Mouse (Mus musculus) small intestine, adult 2 months (tissue): ENCODE measurements around the gene Fam13a. TPM values are rescaled to one million over a fixed set of nuclear protein-coding genes. Genes with fewer than 3 reads are reported as not detected.

ENCODE experiments used
- H3K27ac ChIP-seq: fragments of 200-500 bp; 2 replicates; pipeline ENCODE4 v1.5.1; 2012; ENCODE audit warnings: low read depth, low read length, control low read depth, inconsistent platforms; ENCODE audit not compliant: insufficient read depth
- H3K27me3 ChIP-seq: fragments of 200-500 bp; 2 replicates; pipeline ENCODE4 v1.6.1; 2012; ENCODE audit warnings: mild to moderate bottlenecking, moderate library complexity, low read length, inconsistent platforms; ENCODE audit not compliant: control insufficient read depth, insufficient read depth
- H3K36me3 ChIP-seq: fragments of 200-500 bp; 2 replicates; pipeline ENCODE4 v1.6.1; 2012; ENCODE audit warnings: mild to moderate bottlenecking, low read length, control low read depth, inconsistent platforms; ENCODE audit not compliant: control insufficient read depth, insufficient read depth
- H3K4me1 ChIP-seq: fragments of 200-500 bp; 2 replicates; pipeline ENCODE4 v1.6.1; 2012; ENCODE audit warnings: low read length, inconsistent platforms, mixed read lengths; ENCODE audit not compliant: control insufficient read depth, insufficient read depth, insufficient read length
- H3K4me3 ChIP-seq: fragments of 200-500 bp; 2 replicates; pipeline ENCODE4 v1.5.1; 2012; ENCODE audit warnings: low read depth, mild to moderate bottlenecking, control low read depth, inconsistent platforms, low read length, moderate library complexity
- CTCF ChIP-seq: fragments of 200-500 bp; IDR thresholded peaks from 2 replicates; pipeline ENCODE4 v1.5.1; 2012; ENCODE audit warnings: low read depth, mild to moderate bottlenecking, control low read depth, inconsistent platforms, low read length, moderate library complexity, mixed read lengths; ENCODE audit not compliant: insufficient replicate concordance, insufficient read length; ENCODE audit errors: extremely low read depth
- POLR2A ChIP-seq: fragments of 200-500 bp; IDR thresholded peaks from 2 replicates; pipeline ENCODE4 v1.6.1; 2012; ENCODE audit warnings: low read depth, mild to moderate bottlenecking, control low read depth, inconsistent platforms, low read length, moderate library complexity
- WGBS: fragments of 180-500 bp; shearing (Covaris S2); methylation state at CpG from one replicate; pipeline ENCODE4 v1.1.7; 2018; 5-methylcytosine and 5-hydroxymethylcytosine counted together
- polyA plus RNA-seq: library from polyadenylated mRNA; depleted of rRNA; stranded (reverse); fragments of >200 nt; gene quantifications from 2 replicates; pipeline ENCODE4 v1.2.3, GENCODE M21; 2012

Gene Fam13a
- polyA plus RNA-seq, 1 experiment = 1.3 TPM

DNA sequence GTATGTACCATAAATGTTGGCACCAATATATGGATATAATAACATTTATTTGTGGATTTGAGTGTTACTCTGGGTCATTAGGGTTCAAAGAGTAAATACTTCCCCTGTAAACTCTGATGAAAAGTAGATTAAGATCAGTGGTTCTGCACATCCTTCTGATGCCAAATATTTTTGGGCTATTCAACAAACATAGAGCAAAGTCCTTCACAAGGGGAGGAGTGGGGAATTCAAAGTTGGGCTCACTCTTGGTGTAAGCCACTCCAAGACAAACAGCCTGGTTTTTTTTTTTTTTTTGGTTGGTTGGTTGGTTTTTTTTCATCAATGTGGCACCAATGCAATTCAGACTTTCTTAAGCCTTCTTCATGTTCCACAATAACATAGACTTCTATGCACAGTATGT lies 86.6 kb downstream of the Fam13a start:
- H3K27ac ChIP-seq = no peak overlapping the region
- no peak overlapping the region for H3K4me3 ChIP-seq
- peaks cover 20% of the 10 kb centered on the region for H3K36me3 ChIP-seq
- H3K27me3 ChIP-seq = no peaks in the 10 kb centered on the region
- TF ChIP-seq CTCF (no peak), POLR2A (no peak)
- H3K4me1 ChIP-seq = no peaks in the 10 kb centered on the region

DNA sequence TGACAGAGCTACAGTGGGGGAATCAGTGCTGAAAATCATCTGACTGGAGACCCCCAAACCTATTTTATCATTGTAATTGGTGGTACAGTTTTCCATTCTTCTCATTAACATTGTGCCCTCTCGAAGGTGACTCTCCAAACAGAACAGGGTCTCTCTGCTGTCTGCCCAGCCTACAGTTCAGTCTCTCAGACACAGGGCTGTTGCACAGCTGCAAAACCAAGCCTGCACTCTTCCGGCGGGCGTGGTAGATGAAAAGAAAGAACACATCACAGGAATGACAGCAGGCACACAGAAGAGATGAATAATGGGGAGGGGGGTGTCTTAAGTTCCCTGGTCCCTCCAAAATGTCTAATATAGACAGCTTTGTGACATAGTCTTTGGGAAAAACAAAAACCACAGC lies 90.2 kb downstream of the Fam13a start:
- WGBS = 86% methylated on average over 4 of the region's 4 CpGs
- Histone ChIP-seq H3K27me3 (no peaks in the 10 kb centered on the region), H3K27ac (no peak overlapping the region), H3K4me3 (no peak overlapping the region), H3K36me3 (peaks cover 12% of the 10 kb centered on the region), H3K4me1 (no peaks in the 10 kb centered on the region)
- TF ChIP-seq CTCF (no peak), POLR2A (no peak)

DNA sequence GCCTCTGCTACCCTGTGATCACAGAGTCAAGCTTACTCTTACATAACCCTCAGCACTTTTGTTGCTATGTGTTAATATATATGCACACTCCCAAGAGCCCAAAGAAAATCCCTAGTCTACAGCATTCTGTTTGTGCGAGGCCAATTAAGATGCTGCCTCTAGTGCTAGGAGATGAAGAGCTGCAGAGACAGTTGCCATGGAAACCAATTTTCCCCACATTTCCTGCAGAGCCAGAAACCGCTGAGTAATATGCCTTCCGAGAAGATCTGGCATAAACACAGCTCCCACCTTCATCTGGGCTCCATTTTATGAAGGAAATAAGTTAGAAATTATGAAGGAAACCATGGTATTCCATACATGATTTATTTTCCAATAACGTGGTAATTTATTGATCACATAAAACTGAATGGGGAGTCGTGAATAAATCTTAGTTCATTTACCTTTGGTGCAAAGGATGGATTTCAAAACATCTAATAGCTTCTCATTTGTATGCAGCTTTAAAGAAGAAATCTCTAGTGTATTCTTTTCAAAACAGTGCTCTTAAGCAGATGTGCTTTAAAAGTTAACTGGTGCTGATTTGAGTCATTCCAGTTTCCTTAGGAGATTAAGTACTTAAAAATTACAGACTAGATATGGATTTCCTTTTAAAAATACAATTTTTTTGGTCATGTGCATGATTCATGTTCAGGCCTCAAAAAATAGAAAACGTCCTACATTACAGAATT lies 91.0 kb downstream of the Fam13a start:
- no peak overlapping the region for H3K4me3 ChIP-seq
- no peak overlapping the region for H3K27ac ChIP-seq
- no peaks in the 10 kb centered on the region for H3K4me1 ChIP-seq
- WGBS = 78% methylated on average over 6 of the region's 6 CpGs
- H3K36me3 ChIP-seq = peaks cover 8% of the 10 kb centered on the region
- TF ChIP-seq CTCF (no peak), POLR2A (no peak)
- H3K27me3 ChIP-seq = no peaks in the 10 kb centered on the region

DNA sequence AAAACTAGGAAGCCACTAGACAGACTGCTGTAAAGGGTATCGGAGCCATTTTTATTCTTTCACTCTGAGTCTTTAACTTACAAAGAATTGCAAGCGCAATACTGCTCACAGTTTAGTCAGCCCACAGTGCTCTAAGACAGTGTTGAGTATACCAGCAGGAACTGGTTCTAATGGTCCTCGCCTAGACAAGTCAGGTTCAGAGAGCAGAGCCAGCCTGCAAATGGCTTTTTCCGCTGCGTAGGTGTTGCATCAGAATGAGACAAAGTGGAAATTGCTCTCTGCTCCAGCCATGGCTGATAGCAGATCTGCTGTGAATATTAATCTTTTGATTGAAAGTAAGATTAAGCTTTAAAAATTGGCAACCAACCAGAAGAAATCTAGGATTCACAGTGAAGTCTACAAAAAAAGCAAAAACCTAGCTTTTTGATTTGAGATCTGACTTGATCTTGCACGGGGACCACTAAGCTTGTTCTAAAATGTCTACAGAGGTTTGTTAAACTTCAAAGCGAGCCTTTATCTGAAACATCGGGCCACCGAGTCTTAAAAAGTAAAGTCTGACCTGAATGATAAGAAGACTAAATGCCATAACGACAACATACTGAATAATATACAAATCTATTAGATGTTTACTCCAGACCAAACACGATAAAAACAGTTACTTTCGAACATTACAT lies 91.7 kb downstream of the Fam13a start:
- WGBS = 88% methylated on average over 12 of the region's 12 CpGs
- no peak for TF ChIP-seq CTCF
- no peak for TF ChIP-seq POLR2A

DNA sequence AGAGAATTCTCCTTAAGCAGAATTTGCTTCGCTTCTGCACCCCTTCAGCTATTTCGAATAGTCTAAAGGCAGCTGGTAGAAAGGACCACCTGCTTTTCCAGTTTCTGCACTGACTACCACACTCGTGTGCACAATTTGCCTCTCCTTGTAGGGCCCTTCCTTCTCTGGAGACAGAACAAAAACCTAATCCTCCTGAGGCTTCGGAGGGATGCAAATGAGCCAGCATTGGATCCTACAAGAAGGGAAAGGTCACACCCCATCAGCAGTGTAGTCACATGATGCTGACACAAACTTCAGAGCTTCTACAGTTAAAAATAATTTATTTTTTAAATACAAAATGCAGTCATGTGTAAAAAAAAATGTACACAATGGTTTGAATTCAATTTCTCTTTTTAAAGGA lies 93.2 kb downstream of the Fam13a start:
- Histone ChIP-seq H3K27ac (no peak overlapping the region), H3K36me3 (peaks cover 8% of the 10 kb centered on the region), H3K4me1 (no peaks in the 10 kb centered on the region), H3K27me3 (no peaks in the 10 kb centered on the region), H3K4me3 (no peak overlapping the region)
- no peak for TF ChIP-seq CTCF
- TF ChIP-seq POLR2A = no peak
- WGBS = 85% methylated on average over 4 of the region's 4 CpGs

More for the DNA sequence above, 91.7 kb downstream of the Fam13a start:
- H3K36me3 ChIP-seq = peaks cover 8% of the 10 kb centered on the region
- H3K27ac ChIP-seq = no peak overlapping the region
- H3K4me1 ChIP-seq = no peaks in the 10 kb centered on the region
- no peaks in the 10 kb centered on the region for H3K27me3 ChIP-seq
- no peak overlapping the region for H3K4me3 ChIP-seq

DNA sequence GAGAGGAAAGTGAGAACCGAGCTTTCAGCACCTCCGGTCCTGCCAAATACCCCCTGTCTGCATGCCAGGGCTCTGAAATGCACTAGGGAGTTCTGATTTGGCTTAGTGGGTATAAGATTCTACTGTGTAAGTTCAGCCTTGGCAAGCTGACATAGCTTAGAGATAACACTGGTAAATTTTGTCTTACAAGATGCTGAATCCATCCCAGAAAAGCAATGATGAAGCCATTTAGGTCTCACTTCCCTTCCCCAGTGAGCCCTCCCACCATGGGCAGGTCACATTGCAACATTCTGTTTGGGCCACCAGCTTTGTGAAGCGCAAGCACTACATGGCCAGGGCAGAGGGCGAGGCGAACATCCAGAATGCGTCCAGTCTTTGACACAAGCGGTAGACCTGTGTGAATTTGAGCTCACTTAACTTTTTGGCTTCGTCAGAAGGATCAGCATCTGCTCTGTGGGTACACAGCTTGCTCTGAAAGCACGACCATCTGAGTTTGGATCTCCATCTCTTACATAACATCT lies 94.4 kb downstream of the Fam13a start:
- Histone ChIP-seq H3K4me1 (no peaks in the 10 kb centered on the region), H3K27ac (no peak overlapping the region), H3K27me3 (no peaks in the 10 kb centered on the region), H3K36me3 (peaks cover 5% of the 10 kb centered on the region), H3K4me3 (no peak overlapping the region)
- TF ChIP-seq POLR2A (no peak), CTCF (no peak)
- 83% methylated on average over 9 of the region's 9 CpGs for WGBS

DNA sequence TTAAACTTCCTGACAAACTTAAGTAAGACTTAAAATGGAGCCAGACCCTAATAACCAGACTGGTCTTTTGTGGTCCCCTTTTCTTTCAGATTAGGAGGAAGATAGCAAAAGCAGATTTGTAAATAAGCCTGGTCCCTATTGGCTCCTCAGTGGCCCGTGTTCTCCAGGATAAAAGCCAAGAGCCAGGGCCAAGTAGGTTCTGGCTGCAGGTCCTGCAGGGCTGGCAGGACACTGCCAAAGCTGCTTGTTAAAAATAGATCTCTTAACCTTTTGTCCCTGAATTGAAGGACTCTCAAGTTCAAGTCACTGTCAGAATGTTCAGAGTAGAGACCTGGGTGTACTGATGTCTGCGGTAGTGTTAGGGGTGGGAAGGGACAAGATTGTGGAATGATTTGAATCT lies 96.5 kb downstream of the Fam13a start:
- TF ChIP-seq CTCF (no peak), POLR2A (no peak)
- Histone ChIP-seq H3K4me1 (no peaks in the 10 kb centered on the region), H3K27me3 (no peaks in the 10 kb centered on the region), H3K27ac (no peak overlapping the region), H3K36me3 (no peaks in the 10 kb centered on the region), H3K4me3 (no peak overlapping the region)
- WGBS = 72% methylated on average over 2 of the region's 2 CpGs
